Mouse (Mus musculus): ENCODE measurements at regions not wholly inside any gene's neighbourhood (a gene's known extent, or its start where the extent isn't known, plus 50 kb on each side); places are given as distances from the start of the nearest gene placed in this dataset.
A peak's percentile ranks its signal among the peaks of the same experiment; 100 is the strongest.

- peak; percentile 89 to 91 for DNase-seq
Measured at GRCm38 (mm10) chr7:54734039-54734438, 101.3 kb upstream of the Luzp2 start.

GRCm38 (mm10) chr7:54734861-54735260 lies 100.4 kb upstream of the Luzp2 start:
- peak; percentile 39 to 56 for DNase-seq

- DNase-seq: no peak
Measured at GRCm38 (mm10) chr7:54767341-54767740, 68.0 kb upstream of the Luzp2 start.

DNA sequence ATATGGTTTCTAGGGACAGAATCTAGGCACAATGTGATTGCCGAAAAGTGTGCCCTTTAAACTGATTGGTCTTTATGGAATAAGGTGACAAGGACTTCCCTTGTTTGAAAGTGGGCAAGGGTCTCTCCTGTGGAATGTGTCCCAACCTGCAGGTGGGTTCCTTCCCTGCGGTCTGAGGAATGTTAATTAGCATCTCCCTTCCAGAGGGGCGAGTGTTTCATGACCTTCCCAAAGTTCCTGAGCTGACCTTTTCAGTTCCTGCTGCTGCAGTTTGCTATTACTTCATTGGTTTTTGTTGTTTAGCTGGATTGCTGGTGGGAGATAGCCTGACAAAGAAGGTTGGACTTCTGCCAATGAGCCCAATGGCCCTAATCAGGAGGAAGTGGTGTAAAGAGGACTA lies 66.6 kb upstream of the Luzp2 start:
- no peak for DNase-seq

GRCm38 (mm10) chr7:54781939-54782520 lies 53.3 kb upstream of the Luzp2 start:
- DNase-seq: peak; percentile 83 to 87

- DNase-seq: no peak
Measured at GRCm38 (mm10) chr7:54782604-54783003, 52.7 kb upstream of the Luzp2 start.

- peak; percentile 75 to 86 for DNase-seq
Measured at GRCm38 (mm10) chr7:54783550-54784529, 51.5 kb upstream of the Luzp2 start.

Measured in cerebellum, postnatal 10 days (tissue).